Mouse (Mus musculus): Measurements from ENCODE around the gene Gm21708. TPM values are rescaled to one million over a fixed set of nuclear protein-coding genes. Genes with fewer than 3 reads are reported as not detected.
"Not testable (repeated sequence)": the region's sequence is repeated elsewhere in the genome, so short reads cannot be mapped to it uniquely, and the experiment has no call there.

Gene Gm21708
- polyA plus RNA-seq (2015; fragmentation: Nextera tagmentation; extraction: Ambion mirVana), result not detected in 2 replicates

GRCm38 (mm10) chrY:3410067-3410466 is at the start of gene Gm21708, which contains the start of gene Gm21704:
Gene Gm21708 (minus strand): TSS chrY:3410167.
Gene Gm21704 (minus strand): TSS chrY:3410167.
- not testable (repeated sequence) for H3K9me3 ChIP-seq (ENCODE audit: low read length); H3K4me1 ChIP-seq (ENCODE audit: insufficient read depth, low read depth, low read length); DNase-seq (ENCODE audit: low spot score); H3K36me3 ChIP-seq (ENCODE audit: insufficient read depth, low read length); ATAC-seq; H3K4me3 ChIP-seq (ENCODE audit: low read depth, low read length); H3K9ac ChIP-seq (replicated peaks; ENCODE audit: low read depth); H3K27me3 ChIP-seq (replicated peaks; ENCODE audit: insufficient read depth, low read length); H3K27ac ChIP-seq (ENCODE audit: low read length); H3K4me2 ChIP-seq (replicated peaks; ENCODE audit: low read depth, low read length)
- no CpG with 5 or more reads among the region's 9 CpGs for WGBS

Other genes starting within 250 kb of the Gm21708 start
- not detected in 2 replicates for gene Gm21677, start 103.7 kb downstream of the Gm21708 start, polyA plus RNA-seq (2015; fragmentation: Nextera tagmentation; extraction: Ambion mirVana)
- not detected in 2 replicates for gene Gm21693, start 64.8 kb downstream of the Gm21708 start, polyA plus RNA-seq (2015; fragmentation: Nextera tagmentation; extraction: Ambion mirVana)
- gene Gm21704, start within 50 bp of the Gm21708 start, polyA plus RNA-seq (2015; fragmentation: Nextera tagmentation; extraction: Ambion mirVana), result not detected in 2 replicates